Mouse (Mus musculus) spleen, adult 2 months (tissue): ENCODE measurements around the gene Hoxb3. TPM values are rescaled to one million over a fixed set of nuclear protein-coding genes. Genes with fewer than 3 reads are reported as not detected.
A peak's percentile ranks its signal among the peaks of the same experiment; 100 is the strongest.

Experiments used
- DNase-seq, 2 experiments: peaks; one replicate each; pipeline versions ENCODE4 v3.0.0 to v3.0.0-alpha.2; 2012 to 2021; ENCODE audit warnings: low spot score in 2 of 2, low read depth in 1 of 2
- H3K27ac ChIP-seq: fragments of 200-500 bp; 2 replicates; pipeline ENCODE4 v1.5.1; 2012; ENCODE audit warnings: low read length, inconsistent platforms; ENCODE audit not compliant: insufficient read depth
- H3K27me3 ChIP-seq: fragments of 200-500 bp; 2 replicates; pipeline ENCODE4 v1.6.1; 2012; ENCODE audit warnings: mild to moderate bottlenecking, moderate library complexity, low read length, inconsistent platforms; ENCODE audit not compliant: control insufficient read depth, insufficient read depth
- H3K36me3 ChIP-seq: fragments of 200-500 bp; 2 replicates; pipeline ENCODE4 v1.6.1; 2012; ENCODE audit warnings: mild to moderate bottlenecking, low read length, inconsistent platforms; ENCODE audit not compliant: control insufficient read depth, insufficient read depth
- H3K4me1 ChIP-seq: fragments of 200-500 bp; 2 replicates; pipeline ENCODE4 v1.6.1; 2011; ENCODE audit warnings: inconsistent platforms; ENCODE audit not compliant: control insufficient read depth, insufficient read depth, insufficient read length
- H3K4me3 ChIP-seq: fragments of 200-500 bp; 2 replicates; pipeline ENCODE4 v1.5.1; 2011; ENCODE audit warnings: mild to moderate bottlenecking, inconsistent platforms; ENCODE audit not compliant: insufficient read depth, insufficient read length; ENCODE audit errors: extremely low read depth
- CTCF ChIP-seq: fragments of 200-500 bp; IDR thresholded peaks from 2 replicates; pipeline ENCODE4 v1.5.1; 2011; ENCODE audit warnings: mild to moderate bottlenecking, inconsistent platforms; ENCODE audit not compliant: insufficient read depth, insufficient read length, insufficient replicate concordance; ENCODE audit errors: extremely low read depth
- POLR2A ChIP-seq: fragments of 200-500 bp; IDR thresholded peaks from 2 replicates; pipeline ENCODE4 v1.6.1; 2011; ENCODE audit warnings: low read depth, low read length, inconsistent platforms
- WGBS: fragments of 180-500 bp; shearing (Covaris S2); methylation state at CpG from one replicate; pipeline ENCODE4 v1.1.7; 2018; 5-methylcytosine and 5-hydroxymethylcytosine counted together
- polyA plus RNA-seq: library from polyadenylated mRNA; depleted of rRNA; stranded (reverse); fragments of >200 nt; gene quantifications from 2 replicates; pipeline ENCODE4 v1.2.3, GENCODE M21; 2012

Gene Hoxb3
- polyA plus RNA-seq, 1 experiment: 2.0 TPM

GRCm38 (mm10) chr11:96340698-96341365 is 17.7 kb downstream of the Hoxb3 start:
- Histone ChIP-seq H3K27ac (peak overlapping the region; percentile 13; the same call in 1 of the 2 replicates), H3K4me3 (peak overlapping the region; percentile 37), H3K36me3 (no peaks in the 10 kb centered on the region), H3K4me1 (peaks cover 6% of the 10 kb centered on the region; the same call in 1 of the 2 replicates), H3K27me3 (peaks cover 5% of the 10 kb centered on the region)
- no peak for DNase-seq
- WGBS: 3% methylated on average over 36 of the region's 36 CpGs
- TF ChIP-seq CTCF: no peak
- TF ChIP-seq POLR2A: no peak

- 63% methylated on average over 40 of the region's 40 CpGs for WGBS
- Histone ChIP-seq H3K27me3 (peaks cover 7% of the 10 kb centered on the region), H3K36me3 (no peaks in the 10 kb centered on the region), H3K4me3 (peak overlapping the region; percentile 45; the same call in 1 of the 2 replicates), H3K27ac (peak overlapping the region; percentile 70; the same call in 1 of the 2 replicates), H3K4me1 (peaks cover 6% of the 10 kb centered on the region; the same call in 1 of the 2 replicates)
- TF ChIP-seq CTCF (no peak), POLR2A (no peak)
- no peak for DNase-seq
These were observed 18.8 kb downstream of the Hoxb3 start for GRCm38 (mm10) chr11:96341701-96342575.

GRCm38 (mm10) chr11:96342576-96342930 is 19.4 kb downstream of the Hoxb3 start:
- H3K27ac ChIP-seq: no peak overlapping the region
- 62% methylated on average over 4 of the region's 4 CpGs for WGBS
- DNase-seq: no peak
- H3K4me3 ChIP-seq: no peak overlapping the region
- no peaks in the 10 kb centered on the region for H3K36me3 ChIP-seq
- H3K4me1 ChIP-seq: peaks cover 6% of the 10 kb centered on the region; the same call in 1 of the 2 replicates
- TF ChIP-seq CTCF: no peak
- no peak for TF ChIP-seq POLR2A
- H3K27me3 ChIP-seq: peaks cover 7% of the 10 kb centered on the region

- no peak for DNase-seq
- Histone ChIP-seq H3K4me3 (no peak overlapping the region), H3K27me3 (peaks cover 7% of the 10 kb centered on the region), H3K27ac (no peak overlapping the region), H3K36me3 (no peaks in the 10 kb centered on the region), H3K4me1 (peaks cover 6% of the 10 kb centered on the region; the same call in 1 of the 2 replicates)
- WGBS: 89% methylated on average over 2 of the region's 2 CpGs
- TF ChIP-seq POLR2A: no peak
- TF ChIP-seq CTCF: no peak
These were observed 20.1 kb downstream of the Hoxb3 start for GRCm38 (mm10) chr11:96343206-96343745.

- H3K36me3 ChIP-seq: no peaks in the 10 kb centered on the region
- no peak for TF ChIP-seq POLR2A
- no peak for TF ChIP-seq CTCF
- H3K27me3 ChIP-seq: peaks cover 7% of the 10 kb centered on the region
- H3K27ac ChIP-seq: no peak overlapping the region
- DNase-seq: no peak
- WGBS: 88% methylated on average over 40 of the region's 40 CpGs
- H3K4me3 ChIP-seq: no peak overlapping the region
- peaks cover 6% of the 10 kb centered on the region; the same call in 1 of the 2 replicates for H3K4me1 ChIP-seq
These were observed 21.1 kb downstream of the Hoxb3 start for GRCm38 (mm10) chr11:96344061-96344877.

- peaks cover 6% of the 10 kb centered on the region; the same call in 1 of the 2 replicates for H3K4me1 ChIP-seq
- no peak for DNase-seq
- WGBS: 91% methylated on average over 6 of the region's 6 CpGs
- no peaks in the 10 kb centered on the region for H3K36me3 ChIP-seq
- no peak overlapping the region for H3K27ac ChIP-seq
- peaks cover 7% of the 10 kb centered on the region for H3K27me3 ChIP-seq
- TF ChIP-seq CTCF: no peak
- H3K4me3 ChIP-seq: no peak overlapping the region
These were observed 21.7 kb downstream of the Hoxb3 start for GRCm38 (mm10) chr11:96344878-96345159.
